Mouse (Mus musculus): ENCODE results near the gene Trim72. TPM values are rescaled to one million over a fixed set of nuclear protein-coding genes. Genes with fewer than 3 reads are reported as not detected.

The Trim72 gene
- total RNA-seq, 1 experiment from 2014 or later, result not detected

DNA sequence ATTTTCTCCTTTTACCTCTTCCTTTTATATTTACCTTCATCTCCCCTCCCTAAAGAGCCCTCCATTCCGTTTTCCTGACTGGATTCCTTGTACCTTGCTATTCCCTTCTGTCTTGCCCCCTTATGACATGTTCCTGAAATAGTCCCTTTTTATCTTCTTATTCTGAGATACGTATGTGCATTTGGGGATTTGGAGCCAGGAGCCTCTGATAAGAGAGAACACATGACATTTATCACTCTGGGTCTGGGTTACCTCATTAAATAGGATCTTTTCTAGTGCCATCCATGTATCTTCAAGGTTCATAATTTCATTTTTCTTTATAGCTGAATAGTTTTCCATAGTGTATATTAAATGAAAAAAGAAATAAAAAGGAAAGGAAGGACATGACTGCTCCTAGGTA, 41.9 kb downstream of the Trim72 start:
- no peak for ATAC-seq (replicated peaks; ENCODE audit: low read depth, poor library complexity, severe bottlenecking)

DNA sequence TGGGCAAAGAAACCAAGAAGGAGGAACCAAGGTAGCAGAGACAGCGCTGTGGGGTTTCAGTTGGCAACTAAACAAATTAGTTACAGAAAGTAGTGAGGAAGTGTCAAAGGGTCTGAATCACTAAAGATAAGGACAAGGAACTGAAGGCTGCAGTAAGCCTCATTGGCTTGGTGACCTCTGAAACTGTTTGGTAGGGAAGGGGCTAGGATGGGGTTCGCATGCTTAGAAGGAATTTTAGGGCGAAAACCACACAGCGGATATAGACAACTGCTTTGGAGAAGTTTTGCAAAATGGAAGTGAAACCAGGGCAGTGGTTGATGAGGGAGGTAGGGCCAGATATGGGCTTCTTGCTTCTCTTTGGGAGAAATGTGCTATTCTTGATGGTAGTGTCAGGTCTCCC, 45.1 kb downstream of the Trim72 start:
- ATAC-seq (replicated peaks; ENCODE audit: low read depth, poor library complexity, severe bottlenecking), result peak; percentile 83

DNA sequence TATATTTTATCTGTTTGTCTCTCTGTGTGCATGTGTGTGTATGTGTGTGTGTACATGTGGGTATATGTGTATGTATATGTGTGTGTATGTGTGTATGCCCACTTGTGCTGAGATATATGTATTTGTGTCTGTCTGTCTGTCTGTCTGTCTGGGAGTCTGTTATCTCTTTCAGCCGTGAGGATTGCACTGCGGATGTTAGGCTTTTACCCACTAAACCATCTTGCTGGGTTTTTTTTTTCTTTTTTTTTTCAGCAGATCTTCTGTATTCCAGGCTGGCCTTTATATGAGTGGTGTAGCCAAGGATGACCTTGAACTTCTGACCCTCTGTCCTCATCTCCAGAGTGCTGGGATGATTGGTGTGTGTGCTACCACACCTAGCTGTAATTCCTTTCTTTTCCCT, 45.5 kb downstream of the Trim72 start:
- ATAC-seq (replicated peaks; ENCODE audit: low read depth, poor library complexity, severe bottlenecking), result no peak

DNA sequence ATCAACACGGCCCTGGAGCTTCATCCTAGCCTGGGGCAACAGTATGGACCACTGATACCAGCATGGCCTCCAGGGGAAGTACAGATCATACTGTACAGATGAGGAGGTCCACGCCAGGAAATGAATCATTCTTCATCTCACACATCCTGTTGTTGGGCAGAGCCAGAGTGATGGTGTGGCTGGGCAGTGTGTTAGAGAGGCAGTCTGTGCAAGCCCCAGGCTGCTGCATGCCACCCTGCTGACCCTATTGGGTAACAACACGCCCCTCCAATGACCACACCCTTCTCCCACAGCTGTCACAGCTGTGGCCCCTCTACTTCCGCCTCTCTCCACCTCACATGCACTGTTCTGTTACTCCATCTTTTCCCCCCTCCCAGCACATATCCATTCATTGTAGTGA, 47.0 kb downstream of the Trim72 start:
- ATAC-seq (replicated peaks; ENCODE audit: low read depth, poor library complexity, severe bottlenecking), result peak; percentile 77

DNA sequence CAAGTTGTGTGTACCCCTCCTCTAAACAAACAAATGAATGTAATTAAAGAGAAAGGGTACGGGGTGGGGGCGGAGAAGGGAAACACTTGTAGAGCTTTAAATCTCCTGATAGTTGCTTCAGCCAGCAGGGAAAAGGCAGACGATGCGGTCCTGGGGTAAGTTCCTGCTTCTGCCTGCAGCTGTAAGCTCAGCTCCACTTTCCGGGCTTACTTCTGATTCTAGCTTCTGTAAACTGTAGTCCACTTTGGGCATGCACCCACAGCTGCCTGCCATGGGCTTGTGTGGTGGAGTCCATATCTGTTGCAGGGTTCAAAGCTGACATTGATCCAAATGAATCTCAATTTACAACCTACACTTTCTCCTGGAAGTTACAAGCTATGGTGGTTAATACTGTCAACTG, 49.3 kb downstream of the Trim72 start:
- no peak for ATAC-seq (replicated peaks; ENCODE audit: low read depth, poor library complexity, severe bottlenecking)

DNA sequence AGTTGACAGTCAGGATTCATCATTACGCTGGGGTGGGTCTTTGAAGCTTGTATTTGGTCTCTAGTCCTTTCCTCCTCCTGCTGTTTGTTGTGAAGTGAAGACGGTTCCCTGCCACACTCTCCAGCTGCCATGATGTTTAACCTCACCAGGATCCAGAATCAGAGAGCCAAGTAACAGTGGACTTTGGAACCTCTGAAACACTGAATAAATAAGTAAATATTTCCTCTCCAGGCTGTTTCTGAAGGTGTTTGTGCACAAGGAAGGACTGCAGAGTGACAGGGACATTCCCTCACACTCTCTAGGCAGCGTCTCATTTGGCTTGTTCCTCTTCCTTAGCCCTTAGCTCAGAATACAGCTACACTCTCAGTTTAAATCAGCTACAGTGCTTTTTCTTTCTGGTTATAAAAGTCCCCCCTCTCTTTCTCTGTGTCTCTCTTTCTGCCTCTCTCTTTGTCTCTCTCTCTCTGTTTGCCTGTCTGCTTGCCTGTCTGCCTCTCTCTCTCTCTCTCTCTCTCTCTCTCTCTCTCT, 53.2 kb downstream of the Trim72 start:
- ATAC-seq (replicated peaks; ENCODE audit: low read depth, poor library complexity, severe bottlenecking), result no peak

DNA sequence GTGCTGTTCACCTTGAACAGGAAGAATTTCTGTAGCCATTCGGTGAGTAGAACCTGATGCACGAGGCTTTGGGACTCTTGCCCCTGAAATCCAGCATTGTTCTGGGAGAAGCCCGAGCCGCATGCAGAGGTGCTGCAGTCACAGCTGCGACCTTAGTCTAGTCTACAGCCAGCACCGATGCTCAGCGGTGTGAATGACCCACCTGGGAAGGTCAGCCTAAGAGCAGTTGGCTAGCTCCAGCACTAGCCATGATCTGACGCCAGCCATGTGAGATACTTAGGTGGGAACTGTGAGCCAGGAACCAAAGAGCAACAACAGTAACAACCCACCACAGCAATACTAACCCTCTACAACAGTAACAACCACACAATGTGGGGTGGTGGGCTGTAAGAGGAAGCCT, 54.1 kb downstream of the Trim72 start:
- no peak for ATAC-seq (replicated peaks; ENCODE audit: low read depth, poor library complexity, severe bottlenecking)

DNA sequence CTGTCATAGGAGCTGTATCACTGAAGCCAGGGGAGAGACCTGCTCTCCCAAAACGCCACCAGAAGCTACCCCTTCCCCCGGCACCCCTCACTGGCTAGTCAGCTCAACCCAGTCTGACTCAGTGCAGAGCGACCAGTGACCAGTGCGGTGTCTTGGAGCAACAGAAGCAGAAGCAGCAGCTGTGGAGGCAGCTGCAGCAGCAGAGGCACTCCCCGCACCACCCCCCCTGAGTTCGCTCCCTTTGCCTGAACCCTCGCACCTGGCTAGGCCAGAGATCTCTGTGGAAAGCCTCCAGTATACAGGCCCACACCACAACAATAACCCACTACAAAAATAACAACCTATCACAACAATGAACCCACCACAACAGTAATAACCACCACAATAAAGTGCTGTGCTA, 54.8 kb downstream of the Trim72 start:
- peak; percentile 37 for ATAC-seq (replicated peaks; ENCODE audit: low read depth, poor library complexity, severe bottlenecking)

DNA sequence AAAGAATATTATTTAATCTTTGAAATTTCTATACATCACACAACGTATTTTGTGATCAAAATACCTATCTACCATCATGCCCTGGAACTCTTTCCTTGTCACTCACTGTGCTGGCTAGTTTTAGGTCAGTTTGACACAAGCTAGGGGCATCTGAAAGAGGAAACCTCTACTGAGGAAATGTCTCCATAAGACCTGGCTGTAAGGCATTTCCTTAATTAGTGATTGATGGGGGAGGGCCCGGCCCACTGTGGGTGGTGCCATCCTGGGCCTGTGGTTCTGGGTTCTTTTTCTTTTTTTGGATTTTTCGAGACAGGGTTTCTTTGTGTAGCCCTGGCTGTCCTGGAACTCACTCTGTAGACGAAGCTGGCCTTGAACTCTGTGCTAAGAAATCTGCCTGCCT, 55.3 kb downstream of the Trim72 start:
- ATAC-seq (replicated peaks; ENCODE audit: low read depth, poor library complexity, severe bottlenecking), result 0 out of 2 replicates have a peak, but pooled peaks have one; percentile 19

Other genes with a start within 250 kb of the Trim72 start
- gene Orai3, start 234.1 kb upstream of the Trim72 start, total RNA-seq (2017), result 24.5 and 40.6 TPM in 2 replicates
- gene Setd1a, start 227.3 kb upstream of the Trim72 start, total RNA-seq (2017), result 15.1 and 16.6 TPM in 2 replicates
- gene Gm49388, start 218.3 kb upstream of the Trim72 start, total RNA-seq (2017), result 1.4 TPM in 1 of 2 replicates, not detected in the other
- gene Hsd3b7, start 203.3 kb upstream of the Trim72 start, total RNA-seq (2017), result 36.7 and 52.3 TPM in 2 replicates
- 47.6 and 56.9 TPM in 2 replicates for gene Stx4a, start 179.7 kb upstream of the Trim72 start, total RNA-seq (2017)
- gene Stx1b, start 179.4 kb upstream of the Trim72 start, total RNA-seq (2017), result 0.64 TPM in 1 of 2 replicates, not detected in the other
- gene Zfp646, start 127.7 kb upstream of the Trim72 start, total RNA-seq (2017), result 47.1 and 50.4 TPM in 2 replicates
- 3.2 and 10.5 TPM in 2 replicates for gene Zfp668, start 127.1 kb upstream of the Trim72 start, total RNA-seq (2017)
- 0.27 TPM in 1 of 2 replicates, not detected in the other for gene Prss53, start 113.0 kb upstream of the Trim72 start, total RNA-seq (2017)
- gene Gm21974, start 108.5 kb upstream of the Trim72 start, total RNA-seq (2017), result not detected in 2 replicates
- 27.6 and 34.0 TPM in 2 replicates for gene Vkorc1, start 108.3 kb upstream of the Trim72 start, total RNA-seq (2017)
- gene Bckdk, start 99.9 kb upstream of the Trim72 start, total RNA-seq (2017), result 40.9 and 47.1 TPM in 2 replicates
- gene Kat8, start 91.4 kb upstream of the Trim72 start, total RNA-seq (2017), result 30.0 and 36.0 TPM in 2 replicates
- not detected in 2 replicates for gene Prss8, start 73.8 kb upstream of the Trim72 start, total RNA-seq (2017)
- 2.4 and 4.3 TPM in 2 replicates for gene Prss36, start 57.2 kb upstream of the Trim72 start, total RNA-seq (2017)
- gene Fus, start 36.5 kb upstream of the Trim72 start, total RNA-seq (2017), result 79.4 and 108 TPM in 2 replicates
- gene Pycard, start 10.1 kb upstream of the Trim72 start, total RNA-seq (2017), result 19.8 and 27.3 TPM in 2 replicates
- gene Itgam, start 58.7 kb downstream of the Trim72 start, total RNA-seq (2017), result 10.8 and 12.8 TPM in 2 replicates
- not detected in 2 replicates for gene Gm49368, start 58.7 kb downstream of the Trim72 start, total RNA-seq (2017)
- 3.0 and 4.1 TPM in 2 replicates for gene Itgax, start 125.6 kb downstream of the Trim72 start, total RNA-seq (2017)
- gene Itgad, start 150.4 kb downstream of the Trim72 start, total RNA-seq (2017), result 0.34 TPM in 1 of 2 replicates, not detected in the other
- 1.1 and 3.2 TPM in 2 replicates for gene Cox6a2, start 202.4 kb downstream of the Trim72 start, total RNA-seq (2017)
- 9.0 and 13.3 TPM in 2 replicates for gene Armc5, start 233.4 kb downstream of the Trim72 start, total RNA-seq (2017)
- gene 9130023H24Rik, start 234.1 kb downstream of the Trim72 start, total RNA-seq (2017), result 5.8 and 6.8 TPM in 2 replicates
- 0.32 and 0.63 TPM in 2 replicates for gene Tgfb1i1, start 242.9 kb downstream of the Trim72 start, total RNA-seq (2017)